Mouse (Mus musculus): ENCODE measurements around the gene Gm20479.

GRCm38 (mm10) chr7:27378431-27378830, 21.2 kb upstream of the Gm20479 start:
- TF ChIP-seq CTCF (conservative IDR thresholded peaks at IDR 0.05; ENCODE audit: low read length) (peak; percentile 85), NANOG (IDR thresholded peaks at IDR 0.05; ENCODE audit: borderline replicate concordance, low read length) (no peak), POU5F1 (IDR thresholded peaks at IDR 0.05; ENCODE audit: borderline replicate concordance, low read length) (no peak)
